Mouse (Mus musculus) embryonic fibroblast, embryonic 13.5 days (primary cell): ENCODE results near the gene Abhd17b.

Experiments
- CTCF ChIP-seq: IDR thresholded peaks from 2 replicates; pipeline ENCODE4 v1.5.1; 2011; ENCODE audit warnings: mild to moderate bottlenecking, control low read depth, low read length, moderate library complexity, borderline replicate concordance; ENCODE audit not compliant: insufficient read depth
- POLR2A ChIP-seq: IDR thresholded peaks from 2 replicates; pipeline ENCODE4 v1.6.1; 2011; ENCODE audit warnings: low read depth, mild to moderate bottlenecking, control low read depth, low read length, moderate library complexity

DNA sequence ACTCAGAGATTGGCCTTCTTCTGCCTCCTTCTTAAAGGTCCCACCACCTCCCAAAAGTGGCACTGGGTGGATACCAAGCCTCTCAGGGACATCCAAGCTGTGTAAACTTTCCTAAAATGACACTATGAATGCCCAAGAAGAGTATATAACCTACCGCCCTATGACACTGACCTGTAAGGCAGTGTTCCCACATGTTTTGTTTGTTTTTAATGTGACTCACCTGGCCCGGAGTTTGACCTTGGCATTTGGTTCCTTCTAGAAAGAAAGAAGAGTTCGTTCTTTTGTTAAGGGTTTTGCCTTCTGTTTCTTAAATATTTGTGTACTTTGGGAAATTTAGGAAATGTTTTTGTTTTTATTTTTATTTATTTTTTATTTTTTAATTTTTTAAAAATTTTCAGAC is 66.2 kb downstream of the Abhd17b start:
- TF ChIP-seq POLR2A (no peak), CTCF (no peak)
